Comparison of ENCODE assay signal across 8 mouse cellular contexts in the genomic region with DNA sequence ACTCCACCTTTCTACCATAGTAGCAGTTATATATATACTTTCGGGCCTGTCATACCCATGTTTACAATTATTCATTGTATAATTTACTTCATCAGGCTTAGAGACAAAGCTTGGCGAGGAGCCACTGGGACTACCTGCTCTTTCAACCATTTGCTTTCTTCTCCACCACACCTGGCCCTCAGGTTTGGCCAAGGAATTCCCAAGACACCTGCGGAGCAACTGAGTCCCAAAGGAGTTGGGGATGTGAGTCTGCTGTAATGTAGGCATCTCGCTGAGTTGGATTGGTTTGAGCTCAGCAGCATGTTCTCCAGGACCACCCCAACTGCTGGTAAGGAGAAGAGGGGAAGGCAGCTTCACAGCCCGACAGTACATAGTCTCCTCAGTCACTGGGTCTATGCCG. TPM values are rescaled to one million over a fixed set of nuclear protein-coding genes. Genes with fewer than 3 reads are reported as not detected.
A peak's percentile ranks its signal among the peaks of the same experiment; 100 is the strongest.
DNase-seq lines count a peak whose midpoint lies in the region; ATAC-seq lines count a peak whose summit lies in the region.

Gene Naa20 (plus strand): TSS at position 239 of the 400 bp plus-strand sequence.

- 0 out of 2 replicates have a peak within 1 kb of the TSS, but pooled peaks have one; percentile 94 for H3K9ac ChIP-seq in kidney, embryonic 14.5 days (ENCODE audit: low read depth, low read length)
- no peak within 1 kb of the TSS for H3K9ac ChIP-seq in intestine, embryonic 15.5 days

- DNase-seq in kidney, adult 18-20 months: no peak
- no peak for DNase-seq in adrenal gland, postnatal 14 days
- DNase-seq in gastrocnemius, postnatal 36 days: no peak
- DNase-seq in MN1 (ENCODE audit: low spot score): no peak
- no peak for DNase-seq in retina, postnatal 1 day

- no peaks in the 10 kb centered on the region for H3K9me3 ChIP-seq in kidney, embryonic 14.5 days (ENCODE audit: control insufficient read depth, low read length)
- no peaks in the 10 kb centered on the region for H3K9me3 ChIP-seq in intestine, embryonic 15.5 days

- peak within 1 kb of the TSS; percentile 92 for H3K4me3 ChIP-seq in kidney, embryonic 14.5 days (ENCODE audit: low read length)
- peak within 1 kb of the TSS; percentile 83 for H3K4me3 ChIP-seq in intestine, embryonic 15.5 days (replicated peaks)

- peak within 1 kb of the TSS; percentile 34 for H3K4me2 ChIP-seq in kidney, embryonic 14.5 days (replicated peaks; ENCODE audit: low read depth, low read length)
- peak within 1 kb of the TSS; percentile 49 for H3K4me2 ChIP-seq in intestine, embryonic 15.5 days (replicated peaks)

- WGBS in kidney, embryonic 14.5 days: 89% methylated on average over 6 of the region's 6 CpGs
- WGBS in intestine, embryonic 15.5 days: 85% methylated on average over 6 of the region's 6 CpGs

- H3K27ac ChIP-seq in kidney, embryonic 14.5 days (ENCODE audit: low read depth, low read length): no peak within 1 kb of the TSS
- H3K27ac ChIP-seq in intestine, embryonic 15.5 days: no peak within 1 kb of the TSS

- peaks cover 8% of the 10 kb centered on the region; the same call in 1 of the 2 replicates for H3K4me1 ChIP-seq in kidney, embryonic 14.5 days (ENCODE audit: control insufficient read depth, insufficient read depth, low read length)
- H3K4me1 ChIP-seq in intestine, embryonic 15.5 days (replicated peaks): peaks cover 14% of the 10 kb centered on the region; the same call in 1 of the 2 replicates

- intact Hi-C loops in gastrocnemius, postnatal 36 days (cut with DNase I): no loop called here

- no peaks in the 10 kb centered on the region for H3K27me3 ChIP-seq in kidney, embryonic 14.5 days (ENCODE audit: control insufficient read depth, insufficient read depth, low read length)
- no peaks in the 10 kb centered on the region for H3K27me3 ChIP-seq in intestine, embryonic 15.5 days (replicated peaks)

- ATAC-seq in kidney, embryonic 14.5 days (ENCODE audit: low FRiP score, low TSS enrichment): no peak
- no peak for ATAC-seq in intestine, embryonic 15.5 days
- ATAC-seq in megakaryocyte-erythroid progenitor cell, adult 5-6 weeks (replicated peaks; ENCODE audit: low FRiP score, low TSS enrichment, poor library complexity, severe bottlenecking): no peak

- peaks cover 3% of the 10 kb centered on the region; the same call in 1 of the 2 replicates for H3K36me3 ChIP-seq in kidney, embryonic 14.5 days (ENCODE audit: control insufficient read depth, insufficient read depth, low read length)
- H3K36me3 ChIP-seq in intestine, embryonic 15.5 days: no peaks in the 10 kb centered on the region

RNA-seq across cellular contexts. Expression of gene Naa20, which starts in this region (rescaled TPM):
- polyA plus RNA-seq in kidney, embryonic 14.5 days (2014; fragmentation: Nextera tagmentation; extraction: Ambion mirVana): 205 and 206 TPM in 2 replicates
- total RNA-seq in adrenal gland, postnatal 14 days (2021): 70.7 and 76.7 TPM in 2 replicates
- total RNA-seq in gastrocnemius, postnatal 36 days (2021): 10 to 100 TPM; 54.9 to 55.0 TPM
- 145 and 157 TPM in 2 replicates for polyA plus RNA-seq in intestine, embryonic 15.5 days (2015; fragmentation: Nextera tagmentation; extraction: Ambion mirVana)
- total RNA-seq in megakaryocyte-erythroid progenitor cell, adult 5-6 weeks (2014; fragmentation: Nextera tagmentation): 60.2 and 63.9 TPM in 2 replicates
- 55.0 and 65.7 TPM in 2 replicates for total RNA-seq in megakaryocyte-erythroid progenitor cell, adult 5-6 weeks (2017)
